Mouse (Mus musculus) embryo, embryonic 10 days (tissue): Measurements from ENCODE around the gene A230072I06Rik.

ENCODE experiments used
- DNase-seq: peaks from one replicate; pipeline ENCODE4 v3.0.0-alpha.2; 2015; ENCODE audit warnings: low spot score

Gene A230072I06Rik

DNA sequence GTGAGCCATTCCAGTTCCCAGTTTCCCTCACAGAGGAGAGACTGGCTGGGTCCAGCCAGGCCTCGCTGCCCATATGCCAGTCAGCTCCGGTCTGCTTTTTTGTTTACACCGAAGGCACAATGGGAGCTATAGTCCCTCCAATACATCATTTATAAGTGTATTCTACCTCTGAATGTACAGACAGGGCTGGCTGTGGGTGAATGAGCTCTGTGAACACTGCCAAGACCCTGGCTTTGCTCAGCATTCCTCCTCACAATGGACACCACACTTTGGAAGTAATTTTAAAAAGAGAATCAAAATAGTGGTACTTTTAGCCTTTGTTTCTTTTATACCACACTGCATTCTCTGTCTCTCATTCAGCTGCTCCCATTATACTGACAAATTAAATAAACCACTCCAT is 44.6 kb downstream of the A230072I06Rik start:
- no peak for DNase-seq

DNA sequence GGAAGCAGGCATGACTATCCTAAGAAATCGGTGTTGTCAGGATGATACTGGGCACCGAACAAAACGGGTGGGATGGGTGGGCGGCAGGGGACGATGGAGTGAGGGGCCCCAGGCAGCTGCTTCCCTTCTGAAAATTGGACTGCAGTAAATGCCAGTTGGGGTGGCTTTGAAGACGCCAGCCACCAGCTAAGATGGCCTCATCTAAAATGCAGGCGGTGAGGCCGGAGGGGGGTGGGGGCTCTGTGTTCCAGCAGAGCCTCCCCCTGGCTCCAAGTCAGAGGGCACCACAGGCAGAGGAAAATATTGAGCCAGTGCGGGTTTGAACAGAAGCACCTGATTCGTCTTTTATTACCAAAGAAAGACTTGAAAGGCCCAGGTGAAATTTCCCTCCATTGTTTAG is 45.9 kb downstream of the A230072I06Rik start:
- no peak for DNase-seq

DNA sequence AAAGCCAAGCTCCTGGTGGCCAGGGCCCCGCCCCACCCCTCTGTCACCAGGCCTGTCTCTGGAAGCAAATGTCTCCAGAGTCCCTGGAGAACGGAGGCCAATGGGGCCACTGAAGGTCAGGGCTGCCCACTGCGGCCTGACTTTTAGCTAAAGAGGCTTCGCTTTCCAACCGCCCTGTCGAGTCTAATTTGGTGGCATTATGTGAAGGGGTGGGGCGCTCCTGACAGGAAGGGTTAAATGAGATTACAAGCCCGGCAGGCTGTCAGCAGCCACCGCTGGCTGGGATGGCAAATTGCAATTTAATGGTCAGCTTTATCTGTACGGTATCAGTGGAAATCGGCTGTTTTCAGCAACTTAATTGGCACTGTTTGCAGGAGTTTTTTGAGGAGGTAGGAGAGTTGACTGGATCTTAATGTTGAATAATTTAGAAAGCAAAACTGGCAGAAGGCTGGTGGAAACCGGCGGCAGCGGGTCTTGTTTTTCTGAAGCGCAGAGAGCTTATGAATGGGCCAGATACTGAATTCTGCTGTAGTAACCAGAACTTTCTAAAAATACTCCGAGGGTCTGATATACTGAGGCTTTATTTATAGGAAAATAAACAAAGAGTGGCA is 46.5 kb downstream of the A230072I06Rik start:
- peak; percentile 83 for DNase-seq

DNA sequence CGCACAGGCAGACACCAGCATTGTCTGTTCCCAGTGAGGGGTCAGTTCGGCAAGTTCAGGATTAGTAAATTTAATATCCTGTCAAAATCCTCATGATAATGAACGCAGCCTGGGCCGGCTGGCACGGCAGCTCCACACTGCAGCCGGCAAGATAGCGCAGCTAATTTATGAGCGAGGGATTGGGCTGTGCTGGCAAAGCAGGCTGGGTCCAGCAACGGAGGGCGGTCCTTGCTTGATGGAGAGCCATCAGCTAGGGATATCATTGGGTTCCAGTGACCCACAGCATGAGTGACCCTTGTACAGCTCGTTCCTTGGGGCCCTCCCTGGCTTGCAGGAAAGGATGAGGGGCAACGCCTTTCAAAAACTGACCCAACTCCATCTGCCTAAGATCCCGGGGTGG is 48.6 kb downstream of the A230072I06Rik start:
- no peak for DNase-seq

DNA sequence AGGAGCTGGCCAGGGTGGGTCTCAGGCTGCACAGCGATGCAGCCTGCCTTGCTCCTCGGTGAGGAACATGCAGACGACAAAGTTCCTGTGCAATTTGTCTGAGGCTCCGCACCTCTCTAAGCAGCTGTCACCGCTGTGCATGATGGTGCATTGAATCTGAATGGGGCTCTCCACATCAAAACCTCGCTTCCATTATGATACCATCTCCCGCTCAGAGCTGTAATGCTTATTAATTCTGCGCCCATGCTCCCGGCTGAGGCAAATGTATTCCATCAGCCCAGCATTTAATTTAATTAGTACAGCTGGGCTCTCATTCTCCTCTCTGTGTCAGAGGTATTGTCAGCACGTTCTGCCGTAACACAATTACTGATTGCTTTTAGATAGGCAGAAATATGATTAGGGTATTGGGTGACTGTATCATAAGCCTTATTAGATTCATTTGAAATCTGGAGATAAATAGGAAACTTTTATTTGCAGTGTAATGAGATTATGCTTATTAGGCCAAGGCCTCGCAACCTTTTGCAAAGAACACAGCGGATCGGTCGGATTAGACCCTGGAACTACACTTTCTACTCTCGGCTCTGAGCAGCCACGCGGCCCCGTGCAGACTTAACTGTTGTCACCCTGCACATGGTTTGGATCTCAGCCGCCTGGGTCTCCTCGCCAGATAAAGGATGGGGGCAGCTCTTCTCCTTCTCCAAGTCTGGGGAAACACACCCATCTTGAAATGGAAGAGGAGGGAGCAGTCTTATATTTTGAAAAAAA is 49.3 kb downstream of the A230072I06Rik start:
- no peak for DNase-seq

DNA sequence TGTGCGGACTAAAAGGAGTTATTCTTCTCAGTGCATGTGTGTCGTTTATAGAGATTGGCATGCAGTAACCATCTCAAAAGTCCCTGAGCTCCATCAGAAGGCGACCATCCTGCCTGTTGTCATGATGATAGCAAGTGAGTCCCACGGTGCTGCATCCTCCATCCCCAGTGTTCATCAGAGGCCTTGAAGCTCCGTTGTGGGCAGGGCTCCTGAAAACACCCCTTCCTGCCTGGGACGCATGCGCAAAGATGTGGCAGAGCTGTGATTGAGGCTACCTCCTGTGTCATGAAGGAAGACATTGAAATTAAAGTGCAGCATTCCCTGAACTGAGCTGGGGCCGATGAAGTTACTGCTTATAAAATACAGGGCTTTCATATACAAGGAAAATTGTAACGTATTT is 49.9 kb downstream of the A230072I06Rik start:
- no peak for DNase-seq

DNA sequence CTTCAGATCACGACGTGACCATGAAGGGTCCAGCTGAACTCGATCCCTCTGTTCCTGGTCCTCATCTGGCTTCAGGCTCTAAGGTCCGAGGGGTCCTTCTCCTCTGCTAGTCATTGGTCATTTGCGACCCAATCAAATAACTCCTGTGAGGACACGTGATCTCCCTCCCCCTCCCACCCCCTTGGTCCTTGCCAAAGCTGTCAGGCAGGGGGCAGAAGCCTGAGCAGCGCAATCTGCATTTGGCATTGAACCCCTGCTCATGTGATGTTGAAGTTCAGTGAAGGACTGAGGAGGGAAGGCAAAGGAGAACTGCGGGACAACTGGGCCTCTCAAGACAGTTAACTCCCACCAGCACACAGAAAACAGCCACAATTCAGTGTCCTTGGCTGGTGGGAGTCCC is 51.4 kb downstream of the A230072I06Rik start:
- DNase-seq = peak; percentile 43
